Mouse (Mus musculus) layer of hippocampus, adult 9-10 months (tissue): ENCODE data around the gene Tmem163.

Source experiments
- DNase-seq: peaks from one replicate; pipeline ENCODE4 v3.0.0; 2022; ENCODE audit warnings: low spot score

Gene Tmem163

DNA sequence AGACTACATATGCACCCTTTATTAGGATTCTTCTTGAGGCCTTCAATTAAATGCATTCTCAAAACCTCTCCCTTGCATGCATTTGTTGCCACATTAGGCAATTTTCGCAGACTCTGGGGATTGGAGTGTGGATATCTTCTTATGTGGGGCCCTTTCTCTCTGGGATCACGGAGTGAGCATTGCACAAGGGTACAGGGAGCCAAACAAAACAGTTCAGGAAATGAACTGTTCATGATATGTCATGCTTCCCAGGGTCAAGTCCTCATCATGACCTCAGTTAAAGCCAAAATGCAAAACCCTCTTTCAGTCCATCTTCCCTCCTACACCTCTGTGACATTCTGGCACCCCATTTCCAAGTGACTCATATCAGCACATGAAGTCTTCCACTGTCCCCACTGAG is 27.8 kb downstream of the Tmem163 start:
- DNase-seq: no peak

DNA sequence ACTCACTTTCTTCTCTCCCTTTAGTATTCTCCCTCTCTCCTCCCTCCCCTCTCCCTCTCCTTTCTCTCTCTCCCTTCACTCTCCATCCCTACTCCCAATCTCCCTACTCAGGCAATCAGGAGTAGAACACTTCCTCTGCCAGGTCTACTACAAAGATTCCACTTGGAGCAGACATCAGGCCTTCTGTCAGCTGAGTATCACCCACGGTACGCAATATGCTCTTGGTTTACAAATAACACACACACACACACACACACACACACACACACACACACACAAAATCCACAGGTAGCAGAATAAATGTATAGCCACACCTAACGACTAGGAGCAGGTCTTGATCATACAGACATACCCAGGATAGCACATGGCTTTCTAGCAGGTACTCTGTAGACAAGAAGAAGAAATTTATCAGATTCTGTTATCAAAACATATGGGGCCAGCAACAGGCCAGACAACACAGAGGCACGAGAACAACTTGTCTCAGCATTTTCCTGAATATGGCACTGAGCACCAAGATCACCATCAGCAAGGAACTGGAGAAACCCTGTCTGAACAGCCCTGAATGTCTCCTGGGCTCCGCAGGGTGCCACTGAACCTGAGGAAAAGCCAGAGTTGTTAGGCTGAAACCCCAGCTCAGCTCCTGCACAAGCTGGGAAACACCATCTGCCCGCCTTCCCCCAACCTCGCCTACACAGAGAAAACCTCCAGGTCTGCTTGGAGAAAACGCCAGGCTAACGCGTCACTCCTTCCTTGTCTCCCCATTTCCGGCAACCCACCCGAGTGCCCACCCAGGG is 36.2 kb downstream of the Tmem163 start:
- no peak for DNase-seq

DNA sequence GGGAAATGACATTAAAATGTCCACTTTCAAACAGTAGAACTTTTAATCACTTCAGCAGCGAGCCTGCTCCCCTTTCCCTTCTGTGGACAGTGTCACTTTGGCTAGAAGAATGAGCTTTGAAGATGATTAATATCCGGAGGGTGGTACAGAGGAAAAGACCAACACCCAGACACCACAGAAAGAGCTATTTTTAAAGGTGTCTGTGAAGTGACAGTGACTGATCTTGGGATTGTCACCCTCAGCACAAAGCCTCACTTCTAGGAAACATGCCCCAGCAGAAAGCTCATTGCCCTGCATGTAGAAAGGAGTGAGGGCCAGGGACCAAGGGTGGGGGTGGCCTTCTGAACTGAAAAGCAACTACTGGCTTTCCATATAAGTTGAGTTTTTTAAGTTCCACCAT is 41.4 kb downstream of the Tmem163 start:
- no peak for DNase-seq

DNA sequence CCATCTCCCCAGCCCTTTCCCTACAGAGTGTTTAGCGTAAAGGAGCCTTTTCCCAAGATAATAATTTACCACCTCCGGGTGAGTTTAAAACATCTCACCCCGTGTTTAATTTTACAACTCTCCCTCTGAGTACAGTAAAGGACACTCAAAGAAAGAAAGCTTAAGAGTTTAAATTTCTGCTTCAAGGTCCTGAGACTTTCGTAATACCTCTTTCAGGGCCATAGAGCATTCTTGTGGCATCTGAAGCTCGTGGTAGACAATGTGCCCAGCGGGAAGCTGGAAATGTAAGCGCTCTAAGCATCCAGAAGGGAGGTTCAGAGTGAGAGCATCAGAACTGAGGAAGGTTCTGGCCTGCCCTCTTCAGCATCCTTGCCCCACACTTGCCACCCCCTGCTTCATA is 52.2 kb downstream of the Tmem163 start:
- no peak for DNase-seq

DNA sequence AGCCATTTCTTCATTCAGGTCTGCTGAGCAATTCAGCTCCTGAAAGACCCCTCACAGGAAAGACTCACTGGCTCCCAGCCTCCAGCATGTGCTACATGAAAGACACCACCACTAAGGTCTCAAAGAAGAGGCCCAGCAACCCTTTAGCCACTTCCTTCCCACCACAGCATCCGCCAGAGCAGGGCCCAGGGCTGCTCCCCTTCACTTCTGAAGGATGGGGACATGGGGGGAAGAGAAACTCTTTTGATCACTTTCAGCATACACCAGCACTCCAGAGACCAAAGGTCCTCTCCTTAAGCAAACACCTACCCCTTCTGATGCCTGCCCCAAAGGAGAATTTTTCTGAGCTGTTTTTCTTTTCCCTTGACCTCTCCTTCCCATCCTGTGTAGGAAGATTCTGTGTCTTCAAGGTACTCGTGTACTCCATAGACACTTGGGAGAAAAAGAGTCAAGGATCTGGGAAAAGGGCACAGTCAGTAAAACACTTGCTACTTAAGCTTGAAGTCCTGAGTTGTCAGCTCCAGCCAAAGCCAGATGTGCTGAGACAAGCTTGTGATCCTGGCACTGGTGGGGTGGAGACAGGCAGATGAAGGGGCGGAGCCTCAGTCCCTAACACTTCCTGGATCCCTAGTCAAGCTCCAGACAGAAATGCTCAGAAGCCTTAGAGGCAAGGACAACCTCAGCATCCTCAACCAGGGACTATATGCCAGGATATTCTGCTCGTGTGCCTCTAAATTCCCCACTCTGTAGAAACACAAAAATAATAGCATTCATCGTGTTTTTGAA is 53.6 kb downstream of the Tmem163 start:
- DNase-seq: no peak

DNA sequence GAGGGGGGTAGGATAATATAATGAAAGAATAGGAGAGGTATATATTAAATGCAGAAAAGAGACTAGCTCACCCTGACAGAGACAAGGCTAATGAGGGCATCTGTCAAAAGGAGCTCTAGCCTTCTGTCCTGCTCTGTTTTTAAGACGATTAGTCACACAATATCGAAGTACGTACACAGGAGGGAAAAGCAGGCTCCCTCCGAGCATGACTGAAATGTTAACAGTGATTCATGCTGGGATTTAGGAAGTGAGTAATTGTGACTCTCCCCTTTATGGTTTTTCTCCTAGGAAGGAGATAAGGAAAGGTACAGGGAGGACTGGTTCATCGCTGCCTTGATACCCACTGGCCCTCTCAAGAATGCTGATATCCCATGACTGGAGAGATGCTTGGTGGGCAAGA is 57.0 kb downstream of the Tmem163 start:
- no peak for DNase-seq

DNA sequence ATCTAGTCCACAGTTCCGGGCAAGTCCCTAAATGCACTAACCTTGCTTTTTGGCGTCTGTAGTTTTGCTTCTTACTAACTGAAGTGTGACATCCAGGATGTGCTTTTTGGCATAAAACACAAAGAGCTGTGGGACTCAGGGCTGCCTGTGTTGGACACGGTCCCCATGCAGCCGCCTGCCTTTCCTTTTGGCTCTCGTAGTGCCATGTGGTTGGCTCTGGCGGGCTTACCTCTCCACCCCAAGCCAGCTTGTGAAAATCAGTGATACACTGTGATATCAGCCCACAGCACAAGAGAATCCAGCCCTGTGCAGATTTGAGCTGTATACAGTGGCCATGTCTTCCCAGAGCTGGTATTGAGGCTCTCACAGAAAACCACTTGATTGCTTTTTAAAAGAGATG is 60.3 kb downstream of the Tmem163 start:
- DNase-seq: no peak

DNA sequence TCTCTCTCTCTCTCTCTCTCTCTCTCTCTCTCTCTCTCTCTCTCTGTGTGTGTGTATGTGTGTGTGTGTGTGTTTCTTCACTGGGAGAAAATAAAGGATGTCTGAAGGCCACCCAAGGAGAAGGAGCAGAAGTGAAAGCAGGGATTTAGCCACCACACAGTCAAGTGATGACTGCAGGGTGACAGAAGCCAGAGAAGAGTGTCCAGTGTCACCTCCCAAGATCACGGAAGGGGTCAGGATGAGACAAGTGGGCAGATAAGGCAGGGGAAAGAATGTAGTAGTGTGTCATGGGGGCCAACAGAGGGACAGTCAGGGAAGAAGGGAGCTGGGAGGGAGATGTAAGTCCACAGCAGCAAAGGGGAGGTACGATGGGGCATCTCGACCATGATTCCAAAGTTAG is 69.0 kb downstream of the Tmem163 start:
- no peak for DNase-seq

DNA sequence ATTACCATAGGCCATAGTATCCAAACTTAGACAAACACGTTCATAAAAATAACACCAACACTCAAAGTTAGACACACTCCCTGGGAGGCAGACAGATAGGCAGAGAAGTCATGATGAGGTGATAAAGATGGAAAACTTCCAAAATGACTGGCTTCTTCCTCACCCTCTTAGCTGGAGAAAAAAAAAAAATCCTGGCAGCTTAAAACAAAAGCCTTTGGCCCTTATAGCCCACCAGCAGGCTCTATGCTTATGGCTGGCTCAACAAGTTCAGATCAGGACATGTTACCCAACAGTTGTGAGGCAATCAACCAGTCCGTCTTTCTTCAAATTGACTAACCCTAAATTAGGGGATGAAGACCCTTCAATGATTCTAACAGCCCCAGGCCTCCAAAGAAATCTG is 69.5 kb downstream of the Tmem163 start:
- DNase-seq: no peak

DNA sequence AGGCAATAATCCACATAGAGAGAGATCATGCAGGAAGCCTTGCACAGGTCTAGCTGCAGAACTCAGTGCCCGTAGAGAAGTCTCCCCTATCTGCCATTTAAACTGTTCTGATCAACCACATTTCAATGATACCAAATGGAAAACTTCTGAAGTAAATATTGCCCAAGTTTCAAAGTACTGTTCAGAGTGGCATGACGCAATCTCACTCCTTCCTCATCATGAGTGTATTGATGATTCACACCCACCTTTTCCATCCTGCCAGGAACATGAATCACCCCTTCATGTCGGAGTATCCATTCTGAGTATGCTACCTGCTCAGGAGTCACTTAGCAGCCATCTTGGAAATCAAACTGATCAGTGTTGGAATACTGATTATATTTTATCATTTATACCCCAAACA is 71.0 kb downstream of the Tmem163 start:
- DNase-seq: no peak

DNA sequence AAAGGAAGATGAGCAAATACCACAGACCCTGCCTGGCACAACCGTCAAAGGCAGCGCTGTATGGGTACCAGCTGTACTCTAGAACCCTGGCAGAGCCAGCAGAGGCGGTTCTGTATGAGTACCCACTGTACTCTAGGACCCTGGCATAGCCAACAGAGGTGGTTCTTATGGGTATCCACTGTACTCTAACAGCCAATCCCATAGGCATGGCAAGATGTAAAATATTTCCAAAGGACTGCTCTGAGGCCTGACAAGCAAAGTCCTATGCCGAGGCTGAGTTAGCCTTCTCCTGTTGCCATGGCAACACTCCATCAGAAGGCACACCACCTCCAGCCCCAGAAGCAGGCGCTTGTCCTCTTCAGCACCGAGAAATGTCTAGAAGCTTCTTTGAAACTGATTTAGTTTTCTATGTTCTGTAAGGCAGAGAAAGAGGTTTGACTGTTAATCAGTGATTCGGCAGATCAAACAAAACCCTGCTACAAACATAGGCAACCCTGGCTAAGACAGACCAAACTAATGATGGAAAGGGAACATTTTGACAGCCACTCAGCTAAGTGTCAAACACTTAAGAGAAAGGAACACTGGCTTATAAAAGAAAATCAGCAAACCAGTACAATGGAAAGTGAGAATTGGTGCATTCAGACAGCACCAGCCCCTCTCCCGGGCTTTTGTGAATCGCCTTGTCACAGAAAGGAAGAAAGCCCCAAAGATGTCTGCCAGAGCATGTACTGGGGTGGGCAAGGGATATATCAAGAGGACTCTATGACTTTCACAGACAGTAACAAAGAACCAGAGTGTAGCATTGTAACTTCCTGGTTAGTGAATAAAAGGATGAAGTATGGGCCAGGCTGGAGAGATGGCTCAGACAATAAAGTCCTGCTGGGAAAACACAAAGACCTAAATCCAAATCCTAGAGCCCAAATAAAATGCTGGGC is 75.4 kb downstream of the Tmem163 start:
- no peak for DNase-seq

DNA sequence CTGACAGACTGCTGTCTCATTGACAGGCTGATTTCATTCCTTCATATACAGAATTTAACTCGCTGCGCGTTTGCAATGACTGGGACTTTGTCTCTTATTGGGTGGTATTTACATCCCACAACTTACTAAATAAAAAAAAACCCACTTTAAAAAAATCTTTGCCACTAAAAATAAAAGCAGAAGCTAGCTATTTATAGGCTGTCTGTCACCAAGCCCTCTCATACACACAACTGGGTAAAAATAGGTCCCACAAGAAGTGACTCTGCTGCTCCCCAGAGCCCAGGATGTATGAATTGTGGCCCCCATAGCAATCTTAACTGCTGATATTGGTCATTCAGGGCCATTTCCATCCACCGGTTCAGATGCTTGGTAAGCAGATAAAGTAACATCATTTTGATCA is 83.2 kb downstream of the Tmem163 start:
- no peak for DNase-seq

DNA sequence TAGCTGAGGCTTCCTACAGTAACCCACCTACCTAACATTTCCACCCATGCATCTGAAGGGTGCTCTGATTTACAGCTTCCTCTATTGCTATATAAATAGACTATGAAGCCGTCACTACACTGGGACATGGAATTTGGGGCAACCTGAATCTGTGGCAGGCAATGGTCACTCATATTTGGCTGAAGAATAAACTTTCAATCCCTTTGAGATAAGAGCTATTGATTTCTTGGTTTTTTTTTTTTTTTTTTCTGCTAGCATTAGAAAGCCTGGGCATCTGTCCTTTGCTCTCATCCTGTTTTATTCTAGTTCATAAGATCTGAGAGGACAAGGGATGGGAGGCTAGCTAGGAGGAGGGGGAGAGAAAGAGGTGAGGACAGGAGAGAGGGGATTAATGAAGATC is 83.6 kb downstream of the Tmem163 start:
- no peak for DNase-seq

DNA sequence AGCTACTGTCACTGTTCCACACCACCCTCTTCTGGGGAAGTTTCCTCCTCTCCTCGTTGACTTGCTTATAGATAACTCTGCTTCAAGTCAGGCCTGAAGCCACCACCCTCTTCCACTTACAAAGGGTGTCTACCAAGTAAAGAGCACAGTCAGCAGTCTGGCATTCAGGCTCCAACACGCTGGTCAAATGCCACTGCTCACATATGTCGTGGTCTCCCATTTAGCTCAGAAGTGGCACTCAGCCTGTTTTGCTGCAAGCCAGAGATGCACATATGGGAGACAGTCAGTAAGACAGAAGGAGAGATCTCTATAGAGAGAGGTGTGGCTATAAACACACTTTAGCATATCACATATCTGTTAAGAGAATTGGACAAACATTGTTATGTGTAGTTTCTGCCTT is 89.8 kb downstream of the Tmem163 start:
- no peak for DNase-seq

DNA sequence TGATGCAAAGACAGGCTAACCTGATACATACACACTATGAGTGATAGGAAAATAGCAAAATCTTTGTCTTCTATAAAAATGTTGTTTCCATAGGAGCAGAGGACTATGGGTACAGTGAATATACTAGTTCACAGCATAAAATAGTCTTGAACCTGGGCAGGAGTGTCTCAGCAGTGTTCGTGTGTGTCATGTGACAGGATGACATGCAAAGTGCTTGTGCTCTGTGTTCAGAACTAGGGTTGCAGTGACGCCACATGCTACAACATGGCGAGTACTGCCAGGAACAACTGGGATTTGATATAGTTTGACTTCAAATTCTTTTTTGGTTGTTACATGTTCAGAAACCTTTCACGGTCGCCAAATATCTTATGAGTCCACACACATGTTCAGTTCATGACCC is 92.3 kb downstream of the Tmem163 start:
- DNase-seq: no peak

DNA sequence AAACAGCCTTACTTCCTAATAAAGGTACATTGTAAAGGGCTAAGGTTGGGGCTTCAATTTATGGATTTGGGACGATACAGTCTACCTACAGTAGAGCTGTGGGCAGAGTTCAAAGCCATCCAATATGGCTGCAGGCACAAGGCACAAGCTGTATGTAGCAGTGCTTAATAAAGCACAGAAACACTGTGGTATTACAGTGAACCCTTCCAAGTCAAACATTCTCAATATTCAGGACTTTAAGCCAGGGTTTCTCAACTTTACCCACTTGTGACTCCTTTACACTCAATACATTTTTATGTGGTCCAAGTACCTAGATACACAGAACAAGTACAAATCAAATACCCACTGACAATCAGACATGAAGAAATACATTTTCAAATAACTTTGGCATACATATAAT is 93.2 kb downstream of the Tmem163 start:
- DNase-seq: no peak

DNA sequence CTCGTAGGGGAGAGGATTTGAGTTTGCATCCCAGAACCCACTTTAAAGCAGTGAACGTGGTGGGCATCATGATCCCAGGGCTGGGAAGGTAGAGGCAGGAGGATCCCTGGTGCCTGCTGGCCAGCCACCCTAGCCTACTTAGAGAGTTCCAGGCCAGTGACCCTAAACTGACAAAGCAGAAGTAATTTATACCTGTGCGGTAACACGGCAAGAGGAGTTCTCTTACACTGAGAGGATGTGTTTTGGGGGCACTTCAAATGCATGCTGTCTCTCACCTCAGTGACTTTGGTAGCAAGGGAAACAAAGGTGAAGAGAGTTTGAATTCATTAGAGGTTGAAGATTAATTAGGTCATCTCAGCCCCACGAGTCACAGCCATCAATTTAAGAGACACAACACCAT is 101.4 kb downstream of the Tmem163 start:
- DNase-seq: no peak

DNA sequence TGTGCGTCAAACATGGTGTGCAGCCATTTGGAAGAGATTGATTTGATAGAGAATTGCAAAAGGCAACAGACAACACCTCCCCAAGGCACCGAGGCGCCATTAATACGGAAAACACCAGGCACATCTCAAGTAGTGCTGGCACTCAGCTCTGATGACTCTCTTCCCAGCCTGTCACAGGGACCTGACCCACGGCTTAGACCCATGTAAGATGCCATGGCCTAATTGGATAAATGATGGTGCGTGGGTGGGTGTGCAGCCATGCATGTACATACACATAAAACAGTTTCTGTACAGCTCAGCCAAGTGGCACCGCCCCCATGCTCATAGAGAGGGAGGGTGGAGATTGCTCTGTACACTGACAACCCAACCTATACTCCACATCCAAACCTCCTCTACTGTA is 102.3 kb downstream of the Tmem163 start:
- DNase-seq: no peak

DNA sequence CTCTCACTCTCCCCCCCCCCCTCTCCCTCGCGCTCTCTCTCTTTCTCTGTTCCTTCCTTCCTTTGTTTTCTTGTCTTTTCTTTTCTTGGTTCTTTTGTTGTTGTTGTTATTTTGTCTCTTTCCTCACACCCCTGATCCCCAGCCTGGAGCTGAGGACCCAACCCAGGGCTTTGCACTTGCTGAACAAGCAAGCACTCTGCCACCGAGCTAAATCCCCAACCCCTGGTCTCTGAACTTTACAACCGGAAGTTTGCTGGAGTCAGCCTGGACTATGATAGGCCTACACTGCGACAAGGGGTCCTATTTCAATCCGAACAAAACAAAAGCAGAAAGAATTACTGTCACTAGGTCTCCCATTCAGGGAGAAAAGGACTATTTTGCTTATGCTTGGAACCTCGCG is 102.8 kb downstream of the Tmem163 start:
- DNase-seq: no peak

DNA sequence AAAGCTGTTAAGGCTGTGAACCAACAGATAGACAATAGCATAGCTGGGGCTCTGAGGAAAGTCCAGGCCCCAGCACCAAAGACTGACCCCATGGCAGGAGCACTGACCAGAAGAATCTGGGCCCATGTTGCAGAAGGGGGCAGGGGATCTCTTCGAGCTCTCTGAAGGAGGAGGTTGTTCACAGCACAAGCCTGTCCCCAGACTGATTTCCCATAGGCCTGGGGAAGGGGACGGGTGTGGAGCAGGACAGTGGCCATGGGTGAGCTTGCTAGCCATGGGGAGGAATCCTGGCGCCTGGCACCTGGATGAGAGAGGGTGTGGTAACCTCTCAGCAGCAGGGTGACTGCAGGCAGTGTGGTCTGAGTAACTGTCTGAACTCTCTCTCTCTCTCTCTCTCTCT is 103.2 kb downstream of the Tmem163 start:
- DNase-seq: no peak

DNA sequence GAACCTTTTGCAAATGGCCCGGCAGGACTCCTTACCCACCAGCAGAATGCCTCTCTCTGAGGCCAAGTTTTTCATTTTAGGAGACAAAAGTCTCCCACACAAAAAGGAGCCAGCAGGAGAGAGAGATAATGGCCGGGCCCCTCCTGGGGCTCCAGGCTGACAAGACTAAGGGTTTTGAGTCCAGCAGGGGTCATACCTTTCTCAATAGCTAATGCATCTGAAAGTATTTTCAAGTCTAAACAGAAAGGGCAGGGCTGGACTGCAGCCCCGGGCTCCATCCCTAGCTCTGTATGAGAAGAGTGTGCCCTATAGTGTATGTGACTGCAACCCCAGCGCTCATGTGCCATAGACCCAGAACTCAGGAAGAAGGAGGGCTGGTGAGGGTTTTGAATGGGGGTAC is 103.7 kb downstream of the Tmem163 start:
- DNase-seq: no peak

DNA sequence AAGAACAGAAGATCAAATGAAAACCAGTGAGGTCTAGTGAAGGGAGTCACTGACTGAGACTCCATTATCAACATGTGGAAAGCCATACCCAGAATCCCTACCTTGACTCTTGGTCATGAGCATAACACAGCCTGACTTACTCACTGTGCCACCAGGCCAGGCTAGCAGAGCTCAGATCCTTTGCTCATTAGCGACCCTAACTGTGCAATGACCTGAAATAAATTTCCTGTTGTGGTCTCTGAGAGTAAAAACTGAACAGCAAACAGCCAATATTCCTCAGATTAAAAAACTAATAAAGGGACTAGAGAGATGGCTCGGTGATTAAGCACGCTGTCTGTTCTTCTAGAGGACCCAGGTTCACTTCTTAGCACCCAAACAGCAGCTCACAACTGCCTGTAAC is 106.2 kb downstream of the Tmem163 start:
- DNase-seq: no peak

DNA sequence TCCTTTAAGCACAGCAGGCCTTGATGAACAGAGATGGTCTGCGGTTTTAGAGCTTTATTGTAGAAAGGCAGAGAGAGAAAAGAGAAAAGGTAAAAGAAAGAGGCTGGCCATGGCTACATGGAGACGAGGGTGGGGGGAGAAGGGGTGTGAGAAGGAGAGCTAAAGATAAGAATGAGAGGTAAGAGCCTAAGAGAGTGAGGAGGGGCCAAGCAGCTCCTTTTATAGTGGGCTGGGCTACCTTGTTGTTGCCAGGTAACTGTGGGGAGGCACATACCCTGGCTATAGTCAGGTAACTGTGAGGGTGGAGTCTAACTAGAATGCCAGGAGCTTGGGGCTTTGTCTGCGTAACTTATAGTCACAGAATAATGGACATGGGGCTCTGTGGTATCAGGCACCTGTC is 110.7 kb downstream of the Tmem163 start:
- no peak for DNase-seq
